Mouse (Mus musculus) lung, postnatal 25 days (tissue): ENCODE measurements around the gene Slc25a36.

Experiments
- DNase-seq: peaks from one replicate; pipeline ENCODE4 v3.0.0; 2022; ENCODE audit warnings: low spot score

The Slc25a36 gene

DNA sequence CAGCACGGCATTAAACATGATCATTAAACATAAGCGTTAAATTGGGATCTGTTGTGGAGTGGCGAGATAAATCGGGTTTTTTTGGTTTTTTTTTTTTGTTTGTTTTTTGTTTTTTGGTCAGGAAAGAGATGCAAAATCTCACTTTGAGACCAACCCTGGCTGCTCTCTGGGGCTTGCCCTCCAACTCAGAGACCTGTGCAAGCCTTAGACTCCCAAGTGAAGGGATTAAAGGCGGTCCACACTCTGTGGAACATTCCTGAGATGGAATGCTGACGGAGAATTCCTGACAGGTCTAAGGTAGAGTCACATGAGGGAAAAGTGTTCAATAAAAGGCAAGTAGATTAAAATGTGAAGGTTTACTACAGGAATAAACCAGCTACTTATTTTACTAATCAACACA, 549 bp upstream of the Slc25a36 start:
- DNase-seq = no peak

DNA sequence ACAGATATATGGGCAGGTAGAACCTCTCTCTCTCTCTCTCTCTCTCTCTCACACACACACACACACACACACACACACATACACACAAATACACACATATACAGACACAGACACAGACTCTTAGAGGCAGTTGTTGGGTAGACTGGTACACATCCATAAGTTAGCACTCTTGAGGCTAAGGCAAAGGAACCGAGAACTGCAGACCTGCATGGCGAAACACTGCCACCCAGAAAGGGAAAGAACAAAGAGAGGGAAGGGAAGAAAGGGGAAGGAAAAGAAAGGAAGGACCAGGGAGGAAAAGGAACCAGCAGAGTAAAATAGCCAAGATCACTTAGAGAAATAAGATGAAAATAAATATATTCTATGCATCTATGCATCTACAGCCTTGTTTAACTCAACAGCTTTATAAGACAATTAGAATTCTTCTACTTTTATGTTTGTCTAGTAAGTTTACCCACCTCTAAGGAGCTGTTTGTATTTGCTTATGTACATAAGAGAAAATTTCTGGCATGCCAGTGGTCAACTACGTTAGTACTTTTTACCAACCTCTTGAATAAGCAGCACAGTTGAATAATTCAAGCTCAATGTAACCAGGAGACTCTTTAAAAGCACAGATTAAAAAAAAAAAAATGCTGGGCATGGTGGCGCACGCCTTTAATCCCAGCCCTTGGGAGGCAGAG, 4.3 kb downstream of the Slc25a36 start:
- DNase-seq = peak; percentile 55

DNA sequence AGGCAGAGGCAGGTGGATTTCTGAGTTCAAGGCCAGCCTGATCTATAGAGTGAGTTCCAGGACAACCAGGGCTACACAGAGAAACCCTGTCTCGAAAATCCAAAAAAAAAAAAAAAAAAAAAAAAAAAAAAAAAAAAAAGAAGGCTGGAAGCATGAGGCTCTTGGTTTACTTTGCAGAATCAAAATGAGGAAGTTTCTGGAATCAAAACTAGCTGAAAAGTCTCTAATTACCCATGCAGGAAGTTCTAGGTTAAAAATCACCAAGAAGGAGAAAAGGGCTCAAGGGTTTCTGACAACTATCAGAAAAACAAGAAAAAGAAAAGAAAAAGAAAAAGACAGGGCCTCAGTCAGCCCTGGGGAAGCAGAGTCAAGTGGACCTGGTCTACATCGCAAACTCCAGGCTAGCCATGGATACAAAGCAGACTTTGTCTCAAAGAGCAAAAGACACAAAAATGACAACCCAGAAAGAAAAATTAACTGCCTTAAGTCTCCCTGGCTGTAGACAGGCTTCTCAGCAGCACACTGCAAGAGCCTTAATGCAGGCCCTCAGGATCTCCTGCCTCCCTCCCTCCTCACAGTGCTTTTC, 5.5 kb downstream of the Slc25a36 start:
- no peak for DNase-seq

GRCm38 (mm10) chr9:97103376-97104061, 7.4 kb downstream of the Slc25a36 start:
- no peak for DNase-seq

DNA sequence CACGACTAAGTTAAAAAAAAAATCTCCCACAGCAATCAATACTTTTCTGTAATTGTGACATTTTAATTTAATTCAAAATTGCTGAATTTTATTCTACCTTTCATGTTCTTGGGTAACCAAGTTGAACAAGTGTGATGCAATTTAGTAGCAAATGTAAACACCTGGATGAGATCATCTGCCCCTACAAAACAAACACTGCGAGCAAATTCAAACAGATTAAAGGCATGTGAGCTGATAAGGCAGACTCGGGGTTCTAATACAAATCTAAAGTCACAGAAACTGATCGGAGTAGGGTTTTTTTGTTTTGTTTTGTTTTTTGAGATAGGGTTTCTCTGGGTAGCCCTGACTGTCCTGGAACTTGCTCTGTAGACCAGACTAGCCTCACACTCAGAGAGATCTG, 12.0 kb downstream of the Slc25a36 start:
- DNase-seq = no peak

DNA sequence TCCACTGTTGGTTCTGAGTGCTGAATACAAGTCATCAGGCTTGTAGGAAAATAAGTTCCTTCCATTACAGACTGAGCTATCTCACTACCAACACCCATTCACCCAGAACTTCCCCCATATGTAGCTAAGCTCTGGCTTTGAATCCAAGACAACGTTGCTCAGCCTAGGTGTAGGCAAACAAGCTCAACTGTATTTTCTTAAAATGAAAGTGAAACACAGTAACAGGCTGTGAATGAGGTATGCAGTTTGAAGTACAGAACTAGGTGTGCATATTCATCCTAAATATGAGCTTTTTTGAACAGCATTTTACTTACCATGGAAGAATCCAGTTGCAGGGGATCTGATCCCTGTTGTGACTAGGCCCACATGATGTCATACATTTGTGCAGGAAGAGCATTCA, 14.8 kb downstream of the Slc25a36 start:
- no peak for DNase-seq

- no peak for DNase-seq
These were observed 23.1 kb downstream of the Slc25a36 start for GRCm38 (mm10) chr9:97087850-97088249.

- no peak for DNase-seq
These were observed 26.3 kb downstream of the Slc25a36 start for GRCm38 (mm10) chr9:97084628-97085027.

- no peak for DNase-seq
These were observed 29.7 kb downstream of the Slc25a36 start for GRCm38 (mm10) chr9:97081106-97081862.

DNA sequence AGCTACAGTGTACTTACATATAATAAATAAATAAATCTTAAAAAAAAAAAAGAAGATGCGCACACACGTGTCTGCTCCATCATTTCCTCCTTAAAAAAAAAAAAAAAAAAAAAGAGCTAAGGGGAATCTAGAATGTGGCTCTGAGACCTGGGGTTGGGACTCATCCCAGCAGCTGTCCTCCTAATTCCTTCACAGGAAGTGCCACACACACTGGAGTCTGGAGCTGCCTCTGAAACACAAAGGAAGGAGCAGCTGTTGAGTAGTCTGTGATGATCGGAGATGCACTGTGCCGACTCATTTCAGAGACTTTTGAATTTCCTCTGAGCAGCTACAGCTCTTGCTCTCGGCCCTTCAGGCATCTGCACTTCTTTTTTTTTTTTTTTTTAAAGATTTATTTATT, 41.0 kb downstream of the Slc25a36 start:
- no peak for DNase-seq

GRCm38 (mm10) chr9:97069466-97069865, 41.5 kb downstream of the Slc25a36 start:
- DNase-seq = no peak

DNA sequence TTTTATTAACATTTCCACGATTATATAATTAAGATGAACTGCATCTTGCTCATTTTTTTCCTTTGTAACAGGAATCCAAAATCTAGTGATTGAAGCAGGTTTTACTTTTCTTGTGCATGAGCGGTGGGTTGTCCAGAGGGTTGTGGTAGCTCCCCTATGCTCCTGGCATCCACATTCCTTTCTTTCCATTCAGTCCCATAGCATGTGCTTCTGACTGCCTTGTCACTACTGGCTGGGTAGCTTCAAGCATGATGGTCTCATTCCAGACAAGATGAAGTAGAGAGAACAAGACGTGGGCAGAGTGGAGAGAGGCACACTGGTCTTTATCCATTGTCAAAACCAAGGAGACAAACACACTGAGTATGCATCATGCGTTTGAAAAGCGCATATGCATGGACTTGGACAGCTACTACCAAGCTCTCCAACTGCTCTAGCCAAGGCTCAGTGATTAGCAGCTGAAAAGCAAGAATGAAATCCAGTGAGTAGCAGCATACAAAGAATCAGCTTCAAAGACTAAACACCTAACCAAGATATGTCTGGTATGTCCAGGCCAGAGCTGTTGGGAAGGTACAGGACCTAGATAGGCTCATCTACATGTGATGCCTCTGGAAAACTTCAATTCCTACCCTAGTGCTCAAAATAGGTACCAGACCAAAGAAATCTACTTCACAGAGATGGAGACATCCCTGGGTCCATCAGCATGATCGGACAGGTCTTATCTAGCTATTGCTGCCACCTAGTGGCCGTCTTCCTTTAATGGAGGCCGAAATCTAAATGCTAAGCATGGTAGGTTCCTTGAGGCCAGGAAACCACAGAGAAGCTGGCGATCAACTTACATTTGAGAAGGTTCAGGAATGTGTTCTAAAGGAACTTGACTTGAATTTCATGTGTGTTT, 42.5 kb downstream of the Slc25a36 start:
- DNase-seq = peak; percentile 73

DNA sequence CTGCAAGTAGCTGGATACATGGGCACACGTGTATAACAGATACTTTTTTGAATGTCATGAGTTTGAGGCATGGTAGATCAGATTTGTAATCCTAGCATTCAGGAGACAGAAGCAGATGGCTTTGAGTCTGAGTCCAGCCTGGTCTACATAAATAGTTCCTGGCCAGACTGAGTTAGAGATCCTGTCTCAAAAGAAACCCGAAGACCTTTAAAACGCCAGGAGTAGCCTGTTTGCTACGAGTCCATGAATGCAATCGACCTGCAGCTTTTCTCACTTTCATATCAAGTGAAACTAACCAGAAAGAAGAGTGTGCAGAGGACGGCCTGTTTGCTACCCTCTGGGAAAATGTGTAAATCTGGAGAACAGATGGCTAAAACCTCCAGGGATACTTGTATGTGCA, 43.2 kb downstream of the Slc25a36 start:
- no peak for DNase-seq

DNA sequence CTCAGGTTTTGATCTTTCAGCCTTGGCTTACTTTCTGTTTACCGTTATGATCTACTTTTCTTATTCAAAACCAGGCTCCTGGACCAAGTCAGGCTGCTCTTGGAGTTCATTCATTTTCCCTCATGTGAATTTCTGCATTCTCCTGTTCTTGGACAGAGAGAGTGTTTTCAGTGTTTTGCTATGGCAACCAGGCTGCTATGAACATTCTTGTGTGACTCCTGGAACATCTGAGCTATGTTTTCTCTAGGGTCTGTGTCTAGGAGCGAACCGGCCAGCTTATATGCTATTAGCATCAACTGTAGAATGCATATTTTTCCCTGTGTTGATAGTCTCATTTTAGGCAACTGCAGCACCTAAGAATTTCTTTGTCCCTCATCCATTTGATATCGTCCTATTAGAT, 45.1 kb downstream of the Slc25a36 start:
- no peak for DNase-seq

DNA sequence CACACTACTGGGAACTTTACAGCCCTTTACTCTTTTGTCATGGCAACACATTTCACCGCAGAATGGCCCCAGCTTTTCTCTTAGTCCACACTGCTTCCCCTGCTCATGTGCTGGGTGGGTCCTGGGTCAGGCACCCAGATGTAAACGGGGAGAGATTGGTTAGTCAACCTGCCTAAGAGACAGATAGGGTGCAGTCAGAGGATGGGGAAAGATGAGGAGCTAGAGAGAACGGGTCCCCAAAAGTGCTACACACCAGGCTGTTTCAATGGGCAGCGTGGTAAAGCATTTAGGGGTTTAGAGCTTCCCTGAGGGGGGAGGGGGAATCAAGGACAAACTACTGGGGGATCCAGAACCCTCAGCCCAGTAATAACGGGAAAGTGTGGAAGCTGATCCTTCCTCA, 45.7 kb downstream of the Slc25a36 start:
- no peak for DNase-seq

GRCm38 (mm10) chr9:97064161-97064560, 46.8 kb downstream of the Slc25a36 start:
- no peak for DNase-seq

DNA sequence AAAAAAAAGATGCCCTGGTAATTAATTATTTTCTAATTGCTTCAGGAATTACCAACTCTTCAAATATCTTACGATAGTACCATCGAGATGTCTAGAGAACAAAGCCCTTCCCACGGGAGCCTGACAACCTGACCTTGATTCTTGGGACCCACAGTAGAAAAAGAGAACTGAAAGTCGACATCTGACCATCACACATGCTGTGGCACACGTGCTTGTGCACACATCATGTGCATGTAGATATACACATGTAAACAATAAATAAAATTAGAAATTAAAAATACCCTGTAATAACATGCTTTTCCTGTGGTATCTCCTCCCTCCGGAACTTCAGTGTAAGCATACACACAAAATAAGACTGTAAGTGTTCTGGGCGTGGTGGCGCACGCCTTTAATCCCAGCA, 49.3 kb downstream of the Slc25a36 start:
- no peak for DNase-seq

DNA sequence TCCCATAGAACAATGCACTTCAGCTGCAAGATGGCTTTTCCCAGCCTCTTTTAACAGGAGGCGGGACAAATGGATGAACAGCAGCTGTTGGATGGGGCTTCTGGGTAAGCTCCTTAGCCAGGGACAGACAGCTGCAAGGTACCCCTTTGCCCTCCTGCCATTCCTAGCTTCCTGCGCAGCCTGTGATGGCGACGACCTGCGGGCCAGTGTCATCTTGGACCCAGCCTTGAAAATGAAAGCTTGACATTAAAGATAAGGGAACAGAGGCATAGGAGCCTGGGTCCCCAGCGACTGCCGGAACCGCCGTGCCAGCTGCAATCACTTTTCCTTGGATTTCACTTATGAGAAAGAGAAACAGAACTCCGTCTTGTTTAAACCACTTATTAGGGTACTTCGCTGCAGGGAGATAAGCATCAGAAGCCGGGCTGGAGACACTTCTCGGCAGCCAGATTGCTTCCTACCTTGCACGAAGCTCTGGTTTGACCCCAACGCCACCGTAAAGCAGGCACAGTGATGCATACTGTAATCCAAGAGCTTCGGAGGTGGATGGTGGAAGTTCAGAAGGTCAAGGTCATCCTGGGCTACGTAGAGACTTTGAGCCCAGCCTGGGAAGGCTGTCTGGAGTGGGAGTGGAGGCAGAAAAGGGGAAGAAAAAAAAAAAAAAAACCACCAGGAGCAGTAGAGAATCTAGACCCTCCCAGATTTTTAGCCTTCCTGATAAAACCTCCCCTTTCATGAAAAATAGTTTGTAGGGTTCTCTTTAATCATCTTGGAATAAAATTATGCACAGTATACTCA, 54.2 kb downstream of the Slc25a36 start:
- DNase-seq = no peak

DNA sequence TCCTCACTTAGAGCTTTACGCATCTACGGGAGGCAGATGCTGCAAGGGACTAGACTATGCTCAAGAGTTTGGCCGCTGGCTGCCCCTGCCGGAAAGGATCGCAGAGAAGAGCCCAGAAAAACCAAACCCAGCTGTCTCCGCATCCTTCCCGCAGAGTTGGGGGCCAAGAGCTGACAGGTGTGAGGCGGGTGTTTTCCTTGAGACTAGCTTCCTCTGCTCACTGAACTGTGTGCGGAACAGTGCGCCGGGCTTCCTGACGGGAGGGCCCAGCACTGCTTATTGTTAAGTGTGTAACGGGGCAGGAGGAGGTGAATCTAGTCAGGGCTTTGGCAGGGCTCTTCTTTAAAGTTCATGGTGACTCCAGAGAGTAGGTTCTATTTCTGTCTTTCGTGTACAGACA, 55.1 kb downstream of the Slc25a36 start:
- no peak for DNase-seq

- DNase-seq = no peak
These were observed 59.8 kb downstream of the Slc25a36 start for GRCm38 (mm10) chr9:97051176-97051575.

DNA sequence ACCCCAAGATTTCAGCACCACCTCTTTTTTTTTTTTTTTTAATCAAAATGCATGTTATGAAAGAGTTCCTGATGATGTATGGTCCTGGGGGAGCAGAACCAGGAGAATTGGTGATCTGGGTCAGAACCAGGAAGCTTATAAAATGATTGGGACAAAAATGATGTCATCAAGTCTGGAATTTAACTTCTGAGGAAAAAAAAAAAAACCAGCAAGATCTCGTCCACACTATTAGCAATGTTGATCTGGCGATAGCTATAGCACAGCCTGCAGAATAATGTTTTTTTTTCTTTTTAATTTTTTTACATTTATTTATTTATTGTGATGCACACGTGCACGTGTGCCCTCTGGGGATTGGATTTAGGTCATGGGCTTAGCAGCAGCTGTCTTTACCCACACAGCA, 64.7 kb downstream of the Slc25a36 start:
- DNase-seq = no peak
